Mouse (Mus musculus) CD8-positive naive resting alpha-beta T cell, adult 2 months (primary cell): Measurements from ENCODE around the gene Slc30a2.
"Not testable (repeated sequence)": the region's sequence is repeated elsewhere in the genome, so short reads cannot be mapped to it uniquely, and the experiment has no call there.

Experiments
- DNase-seq, 2 experiments: peaks; one replicate each; pipeline ENCODE4 v3.0.0; 2022; ENCODE audit warnings: low read depth in 2 of 2, low spot score in 2 of 2

Slc30a2 gene

GRCm38 (mm10) chr4:134319674-134320073 lies 23.3 kb upstream of the Slc30a2 start:
- DNase-seq, result no peak

DNA sequence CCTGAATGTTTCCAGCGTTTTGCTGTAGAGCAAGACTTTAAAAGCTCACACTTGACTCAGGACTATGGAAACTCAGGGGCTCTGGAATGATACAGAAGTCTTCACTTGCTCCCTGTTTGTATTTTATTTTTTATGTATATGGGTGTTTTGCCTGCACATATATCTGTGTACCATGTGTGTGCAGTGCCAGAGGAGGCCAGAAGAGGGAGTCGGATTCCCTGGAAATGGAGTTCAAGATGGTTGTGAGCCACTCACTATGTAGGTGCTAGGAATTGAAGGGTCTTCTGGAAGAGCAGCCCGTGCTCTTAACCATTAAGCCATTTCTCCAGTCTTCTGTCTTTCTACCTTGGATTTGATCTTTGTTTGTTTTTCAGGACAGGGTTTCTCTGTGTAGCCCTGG lies 21.5 kb upstream of the Slc30a2 start:
- DNase-seq, result no peak

DNA sequence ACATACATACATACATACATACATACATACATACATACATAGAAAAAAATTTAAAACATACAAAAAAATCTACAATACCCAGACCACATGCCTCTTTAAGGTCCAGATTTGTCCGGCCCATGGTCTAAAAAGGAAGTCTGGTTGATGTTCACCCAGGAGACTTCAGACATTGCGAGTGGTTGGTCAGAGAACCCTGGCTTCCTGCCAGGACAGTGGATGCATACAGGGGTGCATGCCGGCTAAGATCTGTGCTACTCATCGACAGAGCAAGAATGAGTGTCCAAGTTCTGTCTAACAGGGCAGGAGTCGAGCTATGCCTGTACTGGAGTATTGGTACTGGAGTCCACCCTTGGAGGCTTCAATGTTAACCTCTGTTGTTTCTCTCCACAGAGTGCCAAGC lies 18.3 kb upstream of the Slc30a2 start:
- no peak for DNase-seq

DNA sequence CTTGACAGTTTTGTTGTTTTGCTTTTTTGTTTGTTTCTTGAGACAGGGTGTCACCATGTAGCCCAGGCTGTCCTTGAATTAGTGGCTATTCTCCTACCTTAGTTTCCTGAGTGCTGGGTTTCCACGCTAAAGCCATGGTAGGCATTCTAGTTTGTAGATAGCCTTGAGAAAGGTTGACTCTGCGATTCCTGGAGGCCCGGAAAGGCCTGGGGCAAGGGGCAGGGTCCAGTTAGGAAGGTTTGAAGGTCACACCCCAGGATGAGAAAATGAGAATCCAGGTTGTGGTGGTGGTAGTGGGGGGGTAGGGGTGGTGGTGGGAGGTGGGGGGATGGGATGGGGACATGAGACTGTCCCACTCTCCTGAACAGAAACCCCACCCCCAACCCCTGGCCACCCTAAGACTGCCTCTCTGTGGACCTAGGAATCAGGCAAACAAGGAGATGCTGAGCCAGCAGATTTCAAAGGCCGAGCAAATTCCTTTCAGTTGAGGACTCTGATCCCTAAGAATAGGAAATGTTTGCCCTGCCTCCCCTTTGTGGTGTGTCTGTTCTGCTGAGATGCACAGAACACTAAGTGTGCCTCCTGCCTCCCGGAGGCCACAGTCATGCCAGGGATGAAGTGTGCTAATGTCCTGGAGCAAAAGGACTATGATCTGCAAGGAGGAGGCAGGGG lies 16.0 kb upstream of the Slc30a2 start:
- no peak for DNase-seq

- no peak for DNase-seq
These were observed 14.8 kb upstream of the Slc30a2 start for GRCm38 (mm10) chr4:134328151-134328550.

GRCm38 (mm10) chr4:134328832-134329231 lies 14.1 kb upstream of the Slc30a2 start:
- DNase-seq, result no peak

DNA sequence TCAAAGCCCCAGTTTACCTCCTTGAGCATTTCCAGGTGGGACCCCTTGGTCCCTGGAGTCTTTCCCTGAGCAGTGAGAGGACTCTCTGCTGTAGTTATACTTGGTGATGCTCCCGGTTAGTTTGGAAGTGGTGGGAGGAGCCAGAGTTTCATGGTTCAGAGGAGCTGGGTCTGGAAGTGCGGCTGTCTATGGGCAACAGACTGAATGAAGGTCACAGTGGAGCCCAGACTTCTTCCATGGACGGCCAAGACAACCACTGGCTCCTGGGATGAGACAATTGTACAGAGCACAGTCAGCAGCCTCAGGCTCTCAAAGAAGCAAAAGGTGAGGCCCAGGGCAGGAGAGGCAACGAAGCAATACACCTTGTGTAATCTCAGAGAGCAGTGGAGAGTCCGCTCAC lies 12.7 kb upstream of the Slc30a2 start:
- no peak for DNase-seq

- DNase-seq, result not testable (repeated sequence)
These were observed 1.8 kb upstream of the Slc30a2 start for GRCm38 (mm10) chr4:134341231-134341630.

GRCm38 (mm10) chr4:134342213-134342779 lies 685 bp upstream of the Slc30a2 start:
- no peak for DNase-seq

DNA sequence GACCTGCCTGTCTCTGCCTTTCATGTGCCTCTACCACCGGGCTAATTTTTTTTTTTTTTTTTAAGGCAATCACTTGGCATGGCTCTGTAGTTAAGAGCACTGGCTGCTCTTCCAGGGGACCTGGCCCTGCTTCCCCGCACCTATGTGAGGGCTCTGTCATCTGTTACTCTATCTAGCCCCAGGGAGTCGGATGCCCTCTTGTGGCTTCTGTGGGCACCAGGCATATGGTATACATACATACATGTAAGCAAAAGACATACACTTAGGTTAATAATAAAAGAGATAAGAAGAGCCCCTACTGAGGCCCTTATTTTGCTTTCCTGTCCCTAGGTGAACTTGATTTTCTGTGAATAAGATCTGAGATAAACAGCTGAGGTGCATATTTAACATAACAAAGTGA lies 1.6 kb downstream of the Slc30a2 start:
- no peak for DNase-seq

DNA sequence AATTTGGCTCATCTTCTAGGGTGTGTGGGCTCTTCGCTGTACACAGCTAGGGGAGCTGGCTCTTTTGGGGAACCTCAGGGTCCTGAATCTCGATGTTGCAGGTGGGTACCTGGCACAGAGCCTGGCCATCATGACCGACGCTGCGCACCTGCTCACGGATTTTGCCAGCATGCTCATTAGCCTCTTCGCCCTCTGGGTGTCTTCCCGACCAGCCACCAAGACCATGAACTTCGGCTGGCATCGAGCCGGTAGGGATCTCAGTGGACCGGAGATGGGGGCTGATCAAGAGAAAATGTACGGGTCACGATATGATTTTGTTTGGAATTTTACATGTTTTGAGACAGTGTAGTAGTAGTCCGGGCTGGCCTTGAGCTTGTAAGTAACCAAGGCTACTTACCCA lies 2.8 kb downstream of the Slc30a2 start:
- DNase-seq, result no peak

- no peak for DNase-seq
These were observed 5.1 kb downstream of the Slc30a2 start for GRCm38 (mm10) chr4:134348078-134348477.

DNA sequence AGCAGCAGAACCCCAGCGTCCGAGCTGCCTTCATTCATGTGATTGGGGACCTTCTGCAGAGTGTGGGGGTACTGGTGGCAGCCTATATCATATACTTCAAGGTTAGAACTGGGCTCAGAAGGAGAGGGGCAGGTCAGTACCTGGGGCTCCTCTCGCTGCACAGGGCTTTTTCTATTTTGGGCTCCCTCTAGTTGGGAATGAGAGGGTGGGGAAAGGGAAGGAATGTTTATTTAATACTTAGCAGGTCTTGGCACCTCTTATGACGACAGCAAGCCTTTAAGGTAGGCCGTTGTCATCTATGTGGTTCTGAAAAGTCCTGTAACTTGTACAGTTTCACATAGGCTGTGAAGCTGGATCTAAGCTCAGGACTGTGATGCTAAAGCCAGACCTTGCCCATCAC lies 5.6 kb downstream of the Slc30a2 start:
- no peak for DNase-seq

- no peak for DNase-seq
These were observed 6.8 kb downstream of the Slc30a2 start for GRCm38 (mm10) chr4:134349829-134350228.

- DNase-seq, result no peak
These were observed 7.7 kb downstream of the Slc30a2 start for GRCm38 (mm10) chr4:134350641-134351040.

DNA sequence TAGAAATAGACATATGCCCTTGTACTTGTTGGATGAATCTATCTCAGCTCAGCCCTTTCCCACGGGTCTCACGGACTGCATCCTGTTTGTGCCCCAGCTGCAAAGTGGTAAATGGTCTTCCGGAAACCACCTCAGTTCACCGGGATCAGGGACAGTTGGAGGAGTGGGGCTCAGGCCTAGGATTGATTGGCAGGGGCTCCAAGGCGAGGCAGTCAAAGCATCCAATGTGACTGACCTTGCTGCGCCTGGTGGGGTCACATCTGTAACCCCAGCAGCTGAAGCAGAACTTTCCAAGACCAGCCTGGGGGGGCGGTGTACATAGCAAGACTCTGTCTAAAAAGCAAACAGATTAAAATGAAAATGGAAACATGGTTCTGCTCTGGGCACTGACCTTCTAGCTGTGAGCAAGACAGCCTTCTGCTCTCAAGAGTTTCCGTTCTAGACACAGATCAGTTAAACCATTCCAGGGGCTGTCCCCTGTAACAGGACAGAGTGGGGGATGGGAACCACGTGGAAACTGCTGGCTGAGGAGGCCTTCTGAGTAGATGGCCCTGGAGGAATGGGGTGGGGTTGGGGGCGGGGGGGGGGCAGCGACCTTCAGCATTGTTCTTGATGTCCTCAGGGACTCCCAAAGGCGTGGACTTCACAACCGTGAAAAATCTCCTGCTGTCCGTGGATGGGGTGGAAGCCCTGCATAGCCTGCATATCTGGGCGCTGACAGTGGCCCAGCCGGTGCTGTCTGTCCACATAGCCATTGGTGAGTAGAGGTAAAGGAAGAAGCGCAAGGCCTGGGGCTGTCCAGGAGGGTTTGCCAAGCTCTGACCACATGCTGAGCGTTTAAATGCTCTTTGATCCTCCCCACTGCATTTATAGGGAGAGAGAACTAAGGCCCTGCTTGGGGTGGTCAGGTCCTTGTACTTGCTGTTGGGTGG lies 8.6 kb downstream of the Slc30a2 start:
- DNase-seq, result no peak

DNA sequence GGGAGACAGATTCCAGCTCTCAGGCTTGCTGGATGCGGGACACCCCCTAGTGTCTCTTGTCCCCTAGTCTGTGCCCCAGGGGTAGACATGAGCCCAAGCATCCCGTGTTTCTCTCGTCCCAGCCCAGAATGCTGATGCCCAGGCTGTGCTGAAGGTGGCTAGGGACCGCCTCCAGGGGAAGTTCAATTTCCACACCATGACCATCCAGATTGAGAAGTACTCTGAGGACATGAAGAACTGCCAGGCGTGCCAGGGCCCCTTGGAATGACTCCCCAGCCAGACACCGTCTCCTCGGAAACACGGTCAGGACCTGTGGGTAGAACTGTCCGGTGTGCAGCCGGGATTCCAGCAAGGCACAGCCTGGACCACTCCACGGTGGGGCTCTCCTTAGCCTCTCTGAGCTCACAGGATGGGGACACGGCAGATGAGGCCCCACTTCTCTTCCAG lies 9.3 kb downstream of the Slc30a2 start:
- DNase-seq, result no peak

DNA sequence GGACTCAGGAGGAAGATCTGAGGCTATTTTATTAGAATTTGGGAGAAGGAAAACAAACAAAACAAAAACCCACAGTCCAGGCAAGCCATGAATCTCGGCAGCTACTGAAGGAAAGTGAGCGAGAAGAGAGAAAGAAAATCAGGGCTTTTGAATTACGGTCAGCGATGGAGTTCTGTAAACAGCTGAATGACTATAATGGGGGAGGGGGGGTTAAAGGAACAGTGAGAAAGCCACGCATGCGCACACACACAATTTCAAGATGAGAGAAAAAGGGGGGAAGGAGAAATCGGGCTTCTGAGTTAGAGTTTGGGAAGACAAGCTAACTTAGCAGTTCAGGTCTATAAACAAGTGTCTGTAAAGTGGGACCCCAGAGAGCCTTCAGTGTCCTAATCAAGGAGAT lies 9.9 kb downstream of the Slc30a2 start:
- no peak for DNase-seq

DNA sequence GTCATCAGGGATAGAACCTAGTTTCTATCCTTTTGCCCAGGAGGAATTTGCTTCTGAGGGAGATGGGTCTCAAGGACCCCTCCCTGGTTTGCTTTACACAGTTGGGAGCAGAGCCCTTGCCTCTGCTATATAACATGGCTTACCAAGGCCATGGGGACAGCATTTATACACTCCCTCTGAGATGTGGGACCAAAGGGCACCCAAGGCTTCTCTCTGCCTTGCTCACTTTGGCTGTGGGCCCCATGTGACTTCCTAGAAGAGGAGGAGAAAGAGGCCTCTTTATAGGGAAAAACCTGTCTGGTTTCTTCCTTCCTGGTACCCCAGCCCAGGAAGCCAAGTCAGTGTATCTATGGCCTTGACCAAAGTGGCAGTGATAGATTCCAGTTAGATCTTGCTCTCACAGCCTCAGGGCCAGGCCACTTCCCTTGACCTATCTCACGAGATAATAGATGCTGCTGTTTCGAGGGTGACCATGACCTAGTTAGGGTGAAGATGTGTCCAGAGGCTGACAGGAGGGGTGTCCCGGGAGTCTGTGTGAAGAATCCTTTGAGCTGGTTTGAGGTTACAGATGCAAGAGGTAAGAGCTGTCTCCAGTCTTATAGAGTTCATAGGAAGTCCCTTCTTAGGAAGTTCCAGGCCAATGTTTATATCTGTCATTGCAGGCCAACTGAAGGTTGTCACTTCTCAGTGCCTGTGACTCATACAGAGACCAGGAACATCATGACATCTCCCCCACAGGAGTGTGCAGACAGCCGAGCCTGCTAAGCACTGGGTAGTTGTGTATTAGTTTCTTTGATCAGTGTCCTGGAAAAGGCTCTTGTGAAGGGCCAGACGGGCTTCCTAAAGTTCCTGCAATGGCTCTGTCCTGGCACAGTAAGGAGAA lies 10.8 kb downstream of the Slc30a2 start:
- DNase-seq, result no peak

DNA sequence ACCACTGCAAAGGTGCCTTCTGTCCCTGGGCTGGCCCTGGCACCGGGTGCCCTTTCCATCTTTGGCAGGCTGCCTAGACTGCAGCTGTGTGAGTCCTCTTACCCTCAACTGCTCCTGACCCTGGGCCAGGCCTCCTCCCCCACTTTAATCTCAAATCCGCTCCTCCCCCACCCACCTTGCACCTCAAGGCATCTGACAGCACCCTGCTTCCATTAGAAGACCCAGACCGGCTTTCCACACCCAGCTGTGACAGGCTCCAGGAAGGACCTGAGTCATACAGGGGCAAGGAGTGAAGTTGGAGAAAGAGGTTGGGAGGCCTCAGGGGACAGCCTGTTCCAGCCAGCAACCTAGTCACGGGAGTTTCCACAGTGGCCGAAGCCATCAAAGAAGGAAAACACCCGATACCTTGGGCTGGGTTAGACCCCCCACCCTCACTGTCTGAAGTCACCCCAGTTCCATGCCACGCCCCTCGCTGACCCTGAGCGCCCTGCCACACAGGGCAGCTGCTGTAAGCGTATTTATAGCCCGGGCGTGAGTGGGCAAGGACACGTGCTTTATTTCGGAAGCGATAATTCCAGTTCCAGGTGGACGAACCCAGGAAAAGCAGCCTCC lies 13.0 kb downstream of the Slc30a2 start:
- DNase-seq, result no peak
